Mouse (Mus musculus): ENCODE measurements around the gene Zfp128. TPM values are rescaled to one million over a fixed set of nuclear protein-coding genes. Genes with fewer than 3 reads are reported as not detected.
"Not testable (repeated sequence)": the region's sequence is repeated elsewhere in the genome, so short reads cannot be mapped to it uniquely, and the experiment has no call there.

Gene Zfp128
- 1 to 10 TPM; 3.2 to 3.4 TPM for total RNA-seq (2021)
- long read RNA-seq, experiment 1, partial matches to known transcripts: 0 of 3 reads
- long read RNA-seq, experiment 1, other reads (novel, unspliced or antisense): 2 of 3 reads
- long read RNA-seq, experiment 2: 0 reads

DNA sequence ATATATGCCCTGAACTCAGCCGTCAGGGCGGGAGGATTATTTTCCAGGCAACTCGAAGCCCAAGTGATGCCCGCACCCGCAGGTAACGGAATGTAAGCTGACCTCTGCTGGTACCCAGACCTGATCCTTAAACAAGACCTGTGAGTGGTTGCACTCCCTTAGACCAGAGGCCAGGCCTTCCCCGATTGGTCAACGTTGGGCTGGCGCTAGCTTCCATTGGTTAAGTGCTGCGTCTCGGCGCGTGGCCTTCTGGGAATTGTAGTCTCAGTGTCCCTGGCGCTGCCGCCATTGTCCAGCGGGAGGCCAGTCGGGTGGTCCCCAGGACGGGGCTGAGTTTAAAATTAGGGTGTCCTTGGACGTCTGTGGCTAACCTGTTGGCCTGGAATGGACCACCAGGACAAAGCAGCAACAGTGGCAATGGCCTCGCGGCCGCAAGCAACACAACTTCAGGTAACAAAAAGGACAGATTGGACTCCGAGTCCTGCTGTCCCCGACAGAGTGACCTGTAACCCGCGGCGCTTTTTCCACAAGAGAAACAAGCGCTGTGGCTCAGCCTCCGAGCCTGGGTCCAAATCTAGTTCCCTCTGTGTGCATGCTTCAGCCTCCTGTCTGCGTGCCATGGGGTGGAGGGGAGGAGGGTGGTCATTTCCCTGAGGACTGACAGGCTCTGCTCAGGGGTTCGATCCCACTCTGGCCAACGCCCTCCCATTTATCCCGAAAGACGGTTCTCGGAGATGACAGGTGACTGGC is at the start of gene Zfp128:
Gene Zfp128 (plus strand): TSS at position 267 of the 750 bp plus-strand sequence.
- peak; percentile 95 to 96 for DNase-seq

GRCm38 (mm10) chr7:12834162-12835120 is 46.5 kb upstream of the Zfp128 start, which contains the start of gene Zfp110:
TSS of gene Zfp110 (plus strand) at chr7:12834761.
- DNase-seq: peak; percentile 93 to 94

DNA sequence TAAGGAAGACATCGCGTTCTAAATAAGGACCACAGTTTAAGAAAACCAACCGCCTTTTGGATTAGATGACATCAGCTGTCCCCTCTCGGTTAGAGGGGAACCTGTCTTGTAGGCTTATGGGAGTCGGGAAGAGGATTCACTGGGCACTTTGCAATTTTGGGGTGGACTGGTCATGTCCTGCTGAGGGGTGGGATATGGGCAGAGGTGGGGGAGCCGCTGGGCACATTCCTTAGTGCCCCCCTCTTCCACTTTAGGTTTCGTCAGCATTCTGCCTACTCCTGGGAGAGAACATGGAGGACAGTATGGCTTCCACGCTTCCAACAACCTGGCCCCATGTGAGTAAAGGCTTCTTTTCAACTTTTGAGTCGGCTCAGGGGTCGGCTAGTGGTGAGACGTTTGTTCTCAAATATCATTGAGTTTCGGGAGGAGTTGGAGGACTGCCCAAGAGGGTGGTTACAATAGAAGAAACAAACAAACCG is 45.7 kb upstream of the Zfp128 start:
- peak in 1 of 2 experiments; percentile 4 for DNase-seq

DNA sequence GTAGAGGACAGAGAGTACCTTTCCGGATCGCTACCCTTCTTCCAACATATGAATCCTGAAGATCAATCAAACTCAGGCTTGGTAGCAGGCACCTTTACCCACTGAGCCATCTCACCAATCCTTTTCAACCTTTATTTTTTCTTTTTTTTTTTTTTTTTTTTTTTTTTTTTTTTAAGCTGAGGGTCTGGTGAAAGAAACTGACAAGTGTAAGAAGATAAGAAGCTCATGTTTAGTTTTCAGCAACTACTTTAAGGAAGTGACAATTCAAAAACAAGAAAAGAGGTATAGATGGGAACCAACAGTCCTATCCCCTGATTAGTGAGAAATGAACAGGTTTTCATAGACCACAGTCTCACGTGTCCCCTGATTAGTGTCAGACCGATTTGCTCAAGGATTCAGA is 45.2 kb upstream of the Zfp128 start:
- DNase-seq: no peak

DNA sequence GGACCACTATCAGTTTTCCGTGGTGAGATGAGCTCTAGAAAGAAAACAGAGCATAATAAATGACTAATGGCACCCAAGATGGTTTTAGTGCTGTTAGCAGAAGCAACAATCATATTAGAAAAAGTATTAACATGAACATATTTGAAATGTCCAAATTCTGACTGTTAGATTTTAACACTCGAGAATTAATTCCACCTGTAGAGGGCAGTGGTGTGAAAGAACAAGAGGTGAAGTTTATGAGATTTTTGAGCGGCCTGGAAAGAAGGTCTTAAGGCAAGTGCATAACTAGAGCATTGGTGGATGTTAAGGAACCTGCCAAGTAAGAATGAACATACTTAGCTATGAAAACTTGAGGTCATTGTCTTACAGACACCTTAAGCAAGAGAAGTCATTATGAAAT is 6.7 kb upstream of the Zfp128 start:
- DNase-seq: peak in 1 of 2 experiments; percentile 38

DNA sequence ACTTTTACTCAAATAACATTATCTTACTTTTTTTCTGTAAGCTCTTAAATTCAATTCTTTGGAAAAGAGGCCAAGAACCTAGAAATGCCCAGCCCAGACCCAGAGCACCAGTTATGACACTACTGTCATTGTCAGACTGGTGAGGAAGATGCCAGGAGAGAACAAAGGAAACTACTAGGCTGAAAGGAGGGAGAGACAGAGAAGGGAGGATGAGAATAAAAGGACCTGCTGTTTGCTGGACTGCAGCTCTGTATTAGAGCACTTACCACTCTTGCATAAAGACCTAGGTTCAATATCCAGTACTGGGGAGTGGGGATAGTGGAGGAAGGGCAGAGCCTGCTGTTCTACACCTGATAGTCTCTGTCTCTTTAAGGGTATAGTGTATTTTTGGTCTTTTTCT is 941 bp upstream of the Zfp128 start:
- no peak for DNase-seq

GRCm38 (mm10) chr7:12880497-12880896 is 480 bp upstream of the Zfp128 start:
- DNase-seq: not testable (repeated sequence)

- no peak for DNase-seq
Measured at GRCm38 (mm10) chr7:12886563-12887266, 5.7 kb downstream of the Zfp128 start.

DNA sequence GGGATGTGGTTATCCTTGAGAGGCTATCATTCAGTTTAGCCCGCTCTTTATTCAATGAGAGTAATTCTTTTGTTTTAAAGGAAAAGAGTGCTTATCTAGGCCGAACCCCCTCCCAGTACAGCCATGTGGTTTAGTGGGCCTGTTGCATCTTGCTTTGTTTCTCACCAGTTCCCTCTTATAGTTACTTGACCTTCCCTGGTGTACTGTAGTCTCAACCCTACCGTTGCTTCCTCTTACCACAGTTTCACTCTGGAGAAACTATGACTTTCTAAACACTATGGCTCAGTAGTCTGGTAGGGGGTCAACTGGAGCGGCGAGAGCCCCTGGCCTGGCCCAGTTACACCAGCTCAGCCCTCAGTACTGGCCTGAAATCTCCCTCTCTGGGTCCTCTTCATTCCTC is 6.6 kb downstream of the Zfp128 start:
- no peak for DNase-seq

- no peak for DNase-seq
Measured at GRCm38 (mm10) chr7:12890928-12891327, 10.0 kb downstream of the Zfp128 start.

DNA sequence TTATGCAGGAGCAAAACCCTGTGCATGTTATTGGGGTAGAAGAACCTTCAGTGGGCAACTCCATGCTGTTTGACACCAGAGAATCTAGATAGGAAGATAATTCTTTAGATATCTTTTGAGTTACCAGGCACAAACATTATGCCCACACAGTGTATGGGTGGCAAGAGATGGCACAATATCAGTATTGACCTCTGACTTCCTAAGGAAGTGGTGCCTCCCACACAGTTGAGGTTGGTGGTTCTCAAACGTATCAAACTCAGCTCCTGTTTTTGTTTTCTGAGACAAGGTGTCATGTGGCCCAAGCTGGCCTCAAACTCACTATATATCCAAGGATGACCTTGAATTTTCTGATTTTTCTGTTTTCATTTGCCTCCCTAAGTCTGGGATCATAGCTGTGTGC is 10.4 kb downstream of the Zfp128 start:
- DNase-seq: no peak

- peak; percentile 92 to 93 for DNase-seq
Measured at GRCm38 (mm10) chr7:12897655-12898410, 16.9 kb downstream of the Zfp128 start, which contains the start of gene Zscan22. TSS of gene Zscan22 (plus strand) at chr7:12897815.

- DNase-seq: no peak
Measured at GRCm38 (mm10) chr7:12901517-12901916, 20.5 kb downstream of the Zfp128 start.

DNA sequence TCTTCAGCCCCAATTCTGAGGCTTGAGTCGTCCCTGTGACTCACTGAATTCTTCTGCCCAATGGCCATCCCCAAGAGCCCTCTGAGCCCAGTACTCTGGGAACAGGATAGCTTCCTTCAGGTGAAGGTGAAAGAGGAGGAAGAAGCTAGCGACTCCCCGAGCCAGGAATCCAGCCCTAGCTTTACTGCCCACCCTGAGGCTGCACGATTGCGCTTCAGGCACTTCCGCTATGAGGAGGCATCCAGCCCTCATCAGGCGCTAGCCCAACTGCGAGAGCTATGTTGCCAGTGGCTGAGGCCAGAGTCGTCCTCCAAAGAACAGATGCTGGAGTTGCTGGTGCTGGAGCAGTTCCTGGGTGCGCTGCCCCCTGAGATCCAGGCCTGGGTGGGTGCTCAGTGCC is 22.6 kb downstream of the Zfp128 start:
- DNase-seq: no peak

DNA sequence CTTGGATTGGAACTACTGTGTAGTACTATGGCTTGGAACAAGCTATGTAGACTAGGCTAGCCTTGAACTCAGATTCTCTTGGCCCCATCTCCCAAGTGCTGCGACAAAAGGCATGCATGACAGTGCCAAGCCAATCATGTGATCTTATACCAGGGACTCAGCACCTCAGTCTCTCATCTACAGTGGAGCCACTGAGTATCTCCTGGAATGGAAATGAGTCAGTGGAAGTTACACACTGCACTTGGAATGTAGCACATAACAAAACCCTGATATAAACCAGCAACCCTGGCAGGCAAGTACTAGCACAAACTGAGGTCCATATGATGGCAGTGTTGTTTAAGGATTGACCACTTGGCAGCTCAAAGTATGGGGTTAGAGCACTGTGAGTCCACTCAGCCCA is 24.2 kb downstream of the Zfp128 start:
- peak in 1 of 2 experiments; percentile 19 for DNase-seq

DNA sequence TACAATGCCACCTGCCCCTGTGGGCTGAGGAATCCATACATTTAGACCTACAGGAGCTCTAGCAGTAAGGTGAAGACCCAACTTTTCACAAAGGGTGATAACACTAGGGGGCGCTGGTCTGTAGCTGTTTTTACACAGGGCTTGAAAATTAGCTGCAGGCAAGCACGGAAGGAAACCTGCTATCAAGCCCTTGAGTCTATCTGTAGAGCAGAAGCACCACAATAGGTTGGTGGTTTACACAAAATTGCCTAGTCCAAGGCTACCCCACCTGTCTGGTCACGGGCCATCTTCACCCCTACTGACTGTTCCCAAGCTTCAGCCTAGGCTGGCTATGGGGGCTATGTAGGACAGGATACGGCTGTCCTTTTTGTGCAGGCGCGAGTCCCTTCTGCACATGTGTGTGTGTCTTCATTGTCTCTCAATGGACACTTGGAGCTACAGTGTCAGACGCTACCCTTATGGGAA is 28.6 kb downstream of the Zfp128 start:
- DNase-seq: peak; percentile 80 to 88

DNA sequence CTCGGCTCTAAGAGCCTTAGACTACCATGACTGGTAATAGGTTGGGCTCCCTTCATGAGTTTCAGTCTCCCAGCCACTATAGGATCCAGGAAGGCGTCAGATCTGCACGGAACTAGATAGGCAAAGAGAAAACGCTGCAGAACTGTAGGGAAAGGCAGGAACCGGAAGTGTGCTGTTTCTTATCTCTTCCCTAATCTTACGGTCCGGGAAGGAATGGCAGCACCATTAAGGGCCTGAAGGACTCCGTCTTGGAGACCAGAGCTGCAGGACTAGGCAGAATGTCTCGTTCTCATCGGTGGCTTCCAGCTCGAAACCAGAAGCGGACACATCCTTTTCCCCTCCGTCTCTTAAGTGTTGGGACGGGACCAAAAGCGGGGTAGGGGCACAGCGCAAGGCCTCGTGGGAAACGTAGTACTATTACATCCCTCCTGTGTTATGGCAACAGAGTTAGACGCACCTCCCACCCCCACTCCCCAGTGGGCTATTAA is 29.2 kb downstream of the Zfp128 start:
- peak; percentile 55 to 70 for DNase-seq

GRCm38 (mm10) chr7:12913556-12913955 is 32.6 kb downstream of the Zfp128 start:
- no peak for DNase-seq

DNA sequence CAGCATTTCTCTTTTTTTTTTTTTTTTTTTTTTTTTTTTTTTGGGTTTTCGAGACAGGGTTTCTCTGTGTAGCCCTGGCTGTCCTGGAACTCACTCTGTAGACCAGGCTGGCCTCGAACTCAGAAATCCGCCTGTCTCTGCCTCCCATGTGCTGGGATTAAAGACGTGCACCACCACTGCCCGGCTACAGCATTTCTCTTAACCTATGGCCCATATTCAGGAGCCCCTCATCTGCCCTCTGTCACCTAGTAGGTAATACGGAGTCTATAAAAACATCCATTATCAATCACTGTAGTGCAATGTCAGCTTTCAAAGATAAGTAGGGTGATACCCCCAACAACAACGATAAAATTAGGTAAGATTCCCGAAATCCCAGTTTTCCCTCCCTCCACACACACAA is 39.5 kb downstream of the Zfp128 start:
- DNase-seq: not testable (repeated sequence)

DNA sequence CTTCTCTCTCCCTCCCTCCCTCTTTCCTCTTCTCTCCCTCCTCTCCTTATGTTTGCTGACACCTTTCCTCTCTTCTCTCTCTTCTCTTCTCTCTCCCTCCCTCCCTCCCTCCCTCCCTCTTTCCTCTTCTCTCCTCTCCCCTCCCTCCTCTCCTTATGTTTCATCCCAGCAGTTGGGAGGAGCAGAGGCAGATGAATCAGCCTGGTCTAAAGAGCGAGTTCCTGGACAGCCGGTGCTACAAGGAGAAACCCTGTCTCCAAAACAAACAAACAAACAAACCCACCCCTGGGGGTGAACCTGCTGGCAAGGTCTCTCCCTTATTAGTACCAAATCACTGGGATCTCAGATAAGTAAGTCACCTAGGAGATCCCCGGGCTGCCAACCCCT is 40.3 kb downstream of the Zfp128 start:
- no peak for DNase-seq
